Mouse (Mus musculus) erythroid progenitor cell, adult 5-6 weeks (primary cell): ENCODE measurements around the gene Ect2. TPM values are rescaled to one million over a fixed set of nuclear protein-coding genes. Genes with fewer than 3 reads are reported as not detected.

ENCODE experiments used
- ATAC-seq: replicated peaks from 2 replicates; pipeline ENCODE4 v1.8.0; 2016; ENCODE audit warnings: moderate number of reproducible peaks, mild to moderate bottlenecking, moderate TSS enrichment, inconsistent platforms; ENCODE audit not compliant: poor library complexity, low FRiP score, severe bottlenecking
- total RNA-seq, 2 experiments: library from RNA; stranded (forward) in 1 of 2; stranded (reverse) in 1 of 2; fragments of 150-400 nt in 1 of 2; fragments of 186-747, 209-891 nt in 1 of 2; gene quantifications; 2 replicates each; pipeline versions ENCODE4 v1.2.3 to v1.2.4; 2015 to 2017; ENCODE audit warnings: low replicate concordance in 2 of 2

Ect2 gene
- total RNA-seq (2015; ENCODE audit: low replicate concordance) (188 and 294 TPM in 2 replicates), total RNA-seq (2017; ENCODE audit: low replicate concordance) (311 and 332 TPM in 2 replicates)

GRCm38 (mm10) chr3:27153701-27154209 is at the start of gene Ect2:
Gene Ect2, minus strand, starts transcription at chr3:27153878.
- ATAC-seq = peak; percentile 96

GRCm38 (mm10) chr3:27201728-27202411 is 48.2 kb upstream of the Ect2 start:
- no peak for ATAC-seq

- ATAC-seq = no peak
Measured at GRCm38 (mm10) chr3:27199120-27199519, 45.4 kb upstream of the Ect2 start.

- no peak for ATAC-seq
Measured at GRCm38 (mm10) chr3:27197816-27198215, 44.1 kb upstream of the Ect2 start.

- ATAC-seq = no peak
Measured at GRCm38 (mm10) chr3:27196529-27196928, 42.9 kb upstream of the Ect2 start.

- ATAC-seq = 0 out of 2 replicates have a peak, but pooled peaks have one; percentile 26
Measured at GRCm38 (mm10) chr3:27195573-27196227, 42.0 kb upstream of the Ect2 start.

GRCm38 (mm10) chr3:27195153-27195552 is 41.5 kb upstream of the Ect2 start:
- no peak for ATAC-seq

- ATAC-seq = no peak
Measured at GRCm38 (mm10) chr3:27193844-27194317, 40.2 kb upstream of the Ect2 start.

GRCm38 (mm10) chr3:27191856-27192255 is 38.2 kb upstream of the Ect2 start:
- no peak for ATAC-seq

- ATAC-seq = no peak
Measured at GRCm38 (mm10) chr3:27190865-27191264, 37.2 kb upstream of the Ect2 start.

- no peak for ATAC-seq
Measured at GRCm38 (mm10) chr3:27189320-27190261, 35.9 kb upstream of the Ect2 start.

GRCm38 (mm10) chr3:27188386-27188785 is 34.7 kb upstream of the Ect2 start:
- no peak for ATAC-seq

- no peak for ATAC-seq
Measured at GRCm38 (mm10) chr3:27183601-27184175, 30.0 kb upstream of the Ect2 start.

GRCm38 (mm10) chr3:27182733-27183600 is 29.3 kb upstream of the Ect2 start, which contains the start of gene Nceh1:
Gene Nceh1, plus strand, starts transcription at chr3:27182965.
- peak; percentile 94 for ATAC-seq

- ATAC-seq = no peak
Measured at GRCm38 (mm10) chr3:27179711-27180110, 26.0 kb upstream of the Ect2 start.

- ATAC-seq = no peak
Measured at GRCm38 (mm10) chr3:27170257-27170656, 16.6 kb upstream of the Ect2 start.

- ATAC-seq = no peak
Measured at GRCm38 (mm10) chr3:27165481-27166065, 11.9 kb upstream of the Ect2 start.

GRCm38 (mm10) chr3:27162410-27162804 is 8.7 kb upstream of the Ect2 start:
- ATAC-seq = no peak
